Mouse (Mus musculus) myocyte (in vitro differentiated cells): Measurements from ENCODE around the gene Naf1. TPM values are rescaled to one million over a fixed set of nuclear protein-coding genes. Genes with fewer than 3 reads are reported as not detected.

ENCODE experiments used
- H3K27me3 ChIP-seq: one replicate; pipeline ENCODE4 v1.6.1; 2011; ENCODE audit not compliant: control insufficient read depth, insufficient read depth, insufficient read length
- H3K36me3 ChIP-seq: one replicate; pipeline ENCODE4 v1.6.1; 2011; ENCODE audit not compliant: control insufficient read depth, insufficient read depth
- H3K4me2 ChIP-seq: one replicate; pipeline ENCODE4 v1.6.1; 2011; ENCODE audit warnings: low read depth, control low read depth
- H3K4me3 ChIP-seq: one replicate; pipeline ENCODE4 v1.5.1; 2011; ENCODE audit warnings: mild to moderate bottlenecking, control low read depth, moderate library complexity
- H3K79me2 ChIP-seq: one replicate; pipeline ENCODE4 v1.6.1; 2011; ENCODE audit not compliant: control insufficient read depth, insufficient read depth
- H3ac ChIP-seq: one replicate; pipeline ENCODE4 v1.6.1; 2011; ENCODE audit not compliant: control insufficient read depth, insufficient read length
- CEBPB ChIP-seq: IDR thresholded peaks from 2 replicates; pipeline ENCODE4 v1.6.1; 2011; ENCODE audit warnings: mild to moderate bottlenecking, moderate library complexity; ENCODE audit not compliant: poor library complexity, insufficient read depth, severe bottlenecking
- E2F4 ChIP-seq: IDR thresholded peaks from one replicate; pipeline ENCODE4 v1.6.1; 2011; ENCODE audit warnings: mild to moderate bottlenecking, control low read depth, moderate library complexity; ENCODE audit not compliant: insufficient read depth
- MAX ChIP-seq: IDR thresholded peaks from one replicate; pipeline ENCODE4 v1.6.1; 2011; ENCODE audit warnings: low read depth, mild to moderate bottlenecking, control low read depth
- MYOD1 ChIP-seq, 3 experiments: IDR thresholded peaks; one replicate each; pipeline ENCODE4 v1.6.1; 2011; ENCODE audit warnings: control low read depth in 2 of 3, low read depth in 2 of 3, mild to moderate bottlenecking in 2 of 3, moderate library complexity in 1 of 3; ENCODE audit not compliant: insufficient read length in 2 of 3, control insufficient read depth in 1 of 3
- MYOG ChIP-seq, 3 experiments: IDR thresholded peaks; one replicate each; pipeline ENCODE4 v1.6.1; 2011; ENCODE audit warnings: control low read depth in 2 of 3, low read depth in 2 of 3, mild to moderate bottlenecking in 2 of 3; ENCODE audit not compliant: insufficient read length in 2 of 3, control insufficient read depth in 1 of 3, insufficient read depth in 1 of 3
- POLR2A ChIP-seq: IDR thresholded peaks from one replicate; pipeline ENCODE4 v1.6.1; 2011; ENCODE audit warnings: low read depth, mild to moderate bottlenecking, control low read depth, moderate library complexity; ENCODE audit not compliant: insufficient read length
- POLR2AphosphoS2 ChIP-seq: IDR thresholded peaks from one replicate; pipeline ENCODE4 v1.6.1; 2011; ENCODE audit warnings: low read depth, control low read depth; ENCODE audit not compliant: insufficient read length
- REST ChIP-seq: IDR thresholded peaks from one replicate; pipeline ENCODE4 v1.6.1; 2011; ENCODE audit warnings: mild to moderate bottlenecking, control low read depth, moderate library complexity; ENCODE audit not compliant: insufficient read depth, insufficient read length
- SRF ChIP-seq: IDR thresholded peaks from one replicate; pipeline ENCODE4 v1.6.1; 2011; ENCODE audit warnings: low read depth; ENCODE audit not compliant: control insufficient read depth, insufficient read length
- TCF12 ChIP-seq: IDR thresholded peaks from one replicate; pipeline ENCODE4 v1.6.1; 2011; ENCODE audit warnings: mild to moderate bottlenecking, control low read depth; ENCODE audit not compliant: poor library complexity, insufficient read depth, severe bottlenecking
- TCF3 ChIP-seq: IDR thresholded peaks from one replicate; pipeline ENCODE4 v1.6.1; 2011; ENCODE audit warnings: low read depth, control low read depth; ENCODE audit not compliant: insufficient read length
- USF1 ChIP-seq: IDR thresholded peaks from one replicate; pipeline ENCODE4 v1.6.1; 2011; ENCODE audit warnings: low read depth, mild to moderate bottlenecking, control low read depth, moderate library complexity
- polyA plus RNA-seq: library from polyadenylated mRNA; unstranded; fragments of >200 nt; fragmentation: generic; extraction: Trizol; gene quantifications from one replicate; pipeline ENCODE4 v1.2.1, GENCODE M21; 2012; ENCODE audit warnings: missing spikeins

The Naf1 gene
- polyA plus RNA-seq, 1 experiment, result 5.6 TPM

DNA sequence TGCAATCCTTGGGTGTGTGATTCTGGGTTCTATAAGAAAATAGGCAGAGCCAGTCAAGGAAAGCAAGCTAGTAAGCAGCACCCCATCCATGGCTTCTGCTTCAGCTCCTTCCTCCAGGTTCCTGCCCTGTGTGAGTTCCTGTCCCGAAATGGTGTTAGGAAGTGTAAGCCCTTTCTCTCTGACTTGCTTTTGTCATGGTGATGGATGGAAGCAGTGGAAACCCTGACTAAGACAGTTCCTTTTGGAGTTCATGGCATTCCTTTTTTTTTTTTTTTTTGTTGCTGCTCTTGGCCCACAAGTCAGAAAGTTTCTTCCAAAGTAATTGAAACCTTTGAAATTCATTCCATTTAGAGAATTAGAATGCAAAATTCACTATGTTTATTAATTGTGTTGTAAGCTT, 5.1 kb downstream of the Naf1 start:
- no peaks in the 10 kb centered on the region for H3K27me3 ChIP-seq
- TF ChIP-seq E2F4 (no peak), TCF3 (no peak), SRF (no peak), USF1 (no peak), MYOD1 (IDR thresholded peaks at IDR 0.05; ENCODE audit: control insufficient read depth in 1 of 3, insufficient read length in 2 of 3, low read depth in 2 of 3) (no peak), MYOG (IDR thresholded peaks at IDR 0.05; ENCODE audit: control insufficient read depth in 1 of 3, insufficient read depth in 1 of 3, insufficient read length in 2 of 3, low read depth in 2 of 3) (no peak), REST (no peak), MAX (no peak), TCF12 (no peak), POLR2A (no peak), POLR2AphosphoS2 (no peak), CEBPB (no peak)

DNA sequence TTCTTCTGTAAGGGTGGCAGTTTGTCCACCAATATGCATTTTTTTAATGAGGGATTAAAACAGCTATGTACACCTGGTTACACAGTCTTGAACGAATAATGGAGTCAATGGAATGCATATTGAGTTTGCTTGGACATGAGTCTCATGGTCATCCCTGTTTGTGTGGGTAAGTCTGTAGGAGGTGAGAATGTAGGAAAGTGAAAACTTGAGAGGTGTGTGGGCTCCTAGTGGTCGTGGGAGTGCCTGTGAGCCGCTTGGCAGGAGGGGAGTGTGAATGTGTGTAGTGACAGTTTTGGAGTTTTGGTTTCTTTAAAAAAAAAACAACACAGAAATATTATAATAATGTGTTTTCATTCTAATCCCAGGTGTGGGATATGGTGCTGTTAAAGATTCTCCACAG, 7.7 kb downstream of the Naf1 start:
- TF ChIP-seq MYOD1 (IDR thresholded peaks at IDR 0.05; ENCODE audit: control insufficient read depth in 1 of 3, insufficient read length in 2 of 3, low read depth in 2 of 3), result no peak
- TF ChIP-seq POLR2A, result no peak
- no peak for TF ChIP-seq CEBPB
- Histone ChIP-seq H3ac (no peak overlapping the region), H3K27me3 (no peaks in the 10 kb centered on the region), H3K36me3 (peaks cover under 1% of the 10 kb centered on the region), H3K4me3 (no peak overlapping the region), H3K4me2 (no peak overlapping the region), H3K79me2 (peaks cover 74% of the 10 kb centered on the region)

More for the DNA sequence above, 5.1 kb downstream of the Naf1 start:
- peaks cover 70% of the 10 kb centered on the region for H3K79me2 ChIP-seq
- no peak overlapping the region for H3K4me3 ChIP-seq
- H3K4me2 ChIP-seq, result no peak overlapping the region
- no peaks in the 10 kb centered on the region for H3K36me3 ChIP-seq
- no peak overlapping the region for H3ac ChIP-seq

- Histone ChIP-seq H3K4me3 (no peak overlapping the region), H3K27me3 (no peaks in the 10 kb centered on the region), H3K36me3 (peaks cover 4% of the 10 kb centered on the region), H3ac (no peak overlapping the region), H3K79me2 (peaks cover 69% of the 10 kb centered on the region), H3K4me2 (no peak overlapping the region)
- no peak for TF ChIP-seq POLR2AphosphoS2
These were observed 9.4 kb downstream of the Naf1 start for GRCm38 (mm10) chr8:66869211-66869932.

- H3K4me2 ChIP-seq, result no peak overlapping the region
- H3K79me2 ChIP-seq, result no peaks in the 10 kb centered on the region
- no peak overlapping the region for H3K4me3 ChIP-seq
- peaks cover 10% of the 10 kb centered on the region for H3K36me3 ChIP-seq
- no peaks in the 10 kb centered on the region for H3K27me3 ChIP-seq
- no peak overlapping the region for H3ac ChIP-seq
- TF ChIP-seq CEBPB (no peak), TCF3 (no peak), SRF (no peak), MYOG (IDR thresholded peaks at IDR 0.05; ENCODE audit: control insufficient read depth in 1 of 3, insufficient read depth in 1 of 3, insufficient read length in 2 of 3, low read depth in 2 of 3) (no peak), MYOD1 (IDR thresholded peaks at IDR 0.05; ENCODE audit: control insufficient read depth in 1 of 3, insufficient read length in 2 of 3, low read depth in 2 of 3) (no peak), USF1 (no peak), REST (no peak), MAX (no peak), POLR2AphosphoS2 (no peak), POLR2A (no peak)
These were observed 23.8 kb downstream of the Naf1 start for GRCm38 (mm10) chr8:66883866-66884265.

DNA sequence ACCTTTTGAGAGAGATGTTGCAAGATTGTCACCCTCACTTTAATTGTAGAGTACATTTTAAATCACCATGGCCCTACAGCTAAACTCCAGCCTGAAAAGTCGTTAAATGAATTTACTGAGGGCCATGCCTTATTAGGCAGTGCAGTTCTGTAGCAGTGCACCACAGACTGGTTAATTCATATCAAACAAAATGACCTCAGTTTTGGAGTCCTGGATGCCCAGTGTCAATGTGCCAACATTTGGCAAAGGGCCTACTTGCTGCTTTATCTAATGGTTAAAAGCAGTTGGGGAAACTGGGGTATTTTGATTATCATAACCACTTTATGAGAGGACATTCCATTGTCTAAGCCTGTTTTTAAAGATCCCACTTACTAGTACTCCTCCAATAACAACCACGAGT, 31.9 kb downstream of the Naf1 start:
- H3K4me3 ChIP-seq, result no peak overlapping the region
- no peaks in the 10 kb centered on the region for H3K27me3 ChIP-seq
- H3K4me2 ChIP-seq, result no peak overlapping the region
- TF ChIP-seq MYOG (IDR thresholded peaks at IDR 0.05; ENCODE audit: control insufficient read depth in 1 of 3, insufficient read depth in 1 of 3, insufficient read length in 2 of 3, low read depth in 2 of 3), result no peak
- no peak for TF ChIP-seq SRF
- no peak for TF ChIP-seq TCF3
- TF ChIP-seq CEBPB, result no peak
- TF ChIP-seq USF1, result no peak
- no peak for TF ChIP-seq E2F4
- no peak for TF ChIP-seq MAX
- no peak for TF ChIP-seq MYOD1 (IDR thresholded peaks at IDR 0.05; ENCODE audit: control insufficient read depth in 1 of 3, insufficient read length in 2 of 3, low read depth in 2 of 3)
- TF ChIP-seq POLR2AphosphoS2, result no peak
- no peak for TF ChIP-seq REST
- no peak for TF ChIP-seq TCF12
- TF ChIP-seq POLR2A, result no peak
- H3K36me3 ChIP-seq, result peaks cover 6% of the 10 kb centered on the region
- no peak overlapping the region for H3ac ChIP-seq
- no peaks in the 10 kb centered on the region for H3K79me2 ChIP-seq
